Mouse (Mus musculus) olfactory bulb, adult 2 months (tissue): ENCODE measurements around the gene Fam189a1. TPM values are rescaled to one million over a fixed set of nuclear protein-coding genes. Genes with fewer than 3 reads are reported as not detected.
A peak's percentile ranks its signal among the peaks of the same experiment; 100 is the strongest.

ENCODE experiments used
- H3K27ac ChIP-seq: fragments of 200-500 bp; 2 replicates; pipeline ENCODE4 v1.5.1; 2012; ENCODE audit warnings: low read depth, low read length; ENCODE audit not compliant: insufficient read depth
- H3K4me1 ChIP-seq: fragments of 200-500 bp; 2 replicates; pipeline ENCODE4 v1.6.1; 2012; ENCODE audit warnings: low read length; ENCODE audit not compliant: control insufficient read depth, insufficient read depth
- H3K4me3 ChIP-seq: fragments of 200-500 bp; 2 replicates; pipeline ENCODE4 v1.5.1; 2012; ENCODE audit warnings: mild to moderate bottlenecking, low read depth, low read length, moderate library complexity; ENCODE audit not compliant: insufficient read depth
- CTCF ChIP-seq: fragments of 200-500 bp; IDR thresholded peaks from 2 replicates; pipeline ENCODE4 v1.5.1; 2012; ENCODE audit warnings: low read depth, mild to moderate bottlenecking, low read length, moderate library complexity; ENCODE audit not compliant: insufficient read depth
- POLR2A ChIP-seq: fragments of 200-500 bp; IDR thresholded peaks from 2 replicates; pipeline ENCODE4 v1.6.1; 2012; ENCODE audit warnings: mild to moderate bottlenecking, low read depth, low read length, moderate library complexity; ENCODE audit not compliant: insufficient read depth
- WGBS: fragments of 180-500 bp; shearing (Covaris S2); methylation state at CpG from one replicate; pipeline ENCODE4 v1.1.7; 2018; 5-methylcytosine and 5-hydroxymethylcytosine counted together
- polyA plus RNA-seq: library from polyadenylated mRNA; stranded (reverse); fragments of >200 nt; gene quantifications from 2 replicates; pipeline ENCODE4 v1.2.4, GENCODE M21; 2012; ENCODE audit warnings: low replicate concordance; ENCODE audit not compliant: missing spikeins, insufficient read depth, insufficient read length

Fam189a1 gene
- polyA plus RNA-seq, 1 experiment, result not detected

GRCm38 (mm10) chr7:64959087-64959486, 197.3 kb downstream of the Fam189a1 start:
- Histone ChIP-seq H3K4me1 (no peaks in the 10 kb centered on the region), H3K4me3 (no peak overlapping the region), H3K27ac (no peak overlapping the region)
- 58% methylated on average over 6 of the region's 6 CpGs for WGBS
- TF ChIP-seq CTCF (no peak), POLR2A (no peak)

DNA sequence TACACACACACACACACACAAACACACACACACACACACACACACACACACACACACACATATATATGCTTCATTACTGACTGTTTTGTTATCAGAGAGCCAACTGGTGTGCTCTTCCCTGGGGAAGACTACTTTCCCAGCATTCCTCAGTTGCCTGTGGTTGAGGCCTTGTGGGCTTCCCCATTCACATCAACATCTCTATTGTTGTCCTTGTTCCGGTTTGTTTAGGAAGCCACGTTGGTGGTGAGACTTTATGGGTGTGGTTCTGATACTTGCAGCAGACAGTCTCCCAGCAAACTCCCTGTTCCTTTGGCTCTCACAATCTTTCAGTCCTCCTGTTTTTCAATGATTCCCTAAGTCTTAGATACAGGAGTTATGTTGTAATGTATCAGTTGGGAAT, 204.2 kb downstream of the Fam189a1 start:
- no peak overlapping the region for H3K27ac ChIP-seq
- no peaks in the 10 kb centered on the region for H3K4me1 ChIP-seq
- TF ChIP-seq POLR2A, result no peak
- no peak for TF ChIP-seq CTCF
- WGBS, result 63% methylated on average over 2 of the region's 2 CpGs
- H3K4me3 ChIP-seq, result no peak overlapping the region

DNA sequence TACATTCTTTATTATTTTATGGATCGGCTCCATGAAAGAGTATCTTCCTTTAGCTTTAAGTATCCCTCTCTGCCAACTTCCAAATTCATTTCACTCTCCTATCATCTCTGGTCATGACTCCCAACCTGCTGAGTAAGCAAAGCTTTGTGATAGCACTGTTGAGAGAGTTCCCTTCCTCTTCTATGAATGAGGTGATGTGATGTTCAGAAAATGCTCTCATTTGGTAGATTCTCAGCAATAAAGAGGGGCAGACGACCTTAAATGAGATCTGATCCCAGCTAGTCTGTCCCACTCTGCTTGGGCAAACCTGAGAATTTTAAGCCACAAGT, 205.6 kb downstream of the Fam189a1 start:
- no peaks in the 10 kb centered on the region for H3K4me1 ChIP-seq
- WGBS, result 78% methylated on average over 2 of the region's 2 CpGs
- no peak overlapping the region for H3K4me3 ChIP-seq
- H3K27ac ChIP-seq, result no peak overlapping the region
- no peak for TF ChIP-seq CTCF
- no peak for TF ChIP-seq POLR2A

DNA sequence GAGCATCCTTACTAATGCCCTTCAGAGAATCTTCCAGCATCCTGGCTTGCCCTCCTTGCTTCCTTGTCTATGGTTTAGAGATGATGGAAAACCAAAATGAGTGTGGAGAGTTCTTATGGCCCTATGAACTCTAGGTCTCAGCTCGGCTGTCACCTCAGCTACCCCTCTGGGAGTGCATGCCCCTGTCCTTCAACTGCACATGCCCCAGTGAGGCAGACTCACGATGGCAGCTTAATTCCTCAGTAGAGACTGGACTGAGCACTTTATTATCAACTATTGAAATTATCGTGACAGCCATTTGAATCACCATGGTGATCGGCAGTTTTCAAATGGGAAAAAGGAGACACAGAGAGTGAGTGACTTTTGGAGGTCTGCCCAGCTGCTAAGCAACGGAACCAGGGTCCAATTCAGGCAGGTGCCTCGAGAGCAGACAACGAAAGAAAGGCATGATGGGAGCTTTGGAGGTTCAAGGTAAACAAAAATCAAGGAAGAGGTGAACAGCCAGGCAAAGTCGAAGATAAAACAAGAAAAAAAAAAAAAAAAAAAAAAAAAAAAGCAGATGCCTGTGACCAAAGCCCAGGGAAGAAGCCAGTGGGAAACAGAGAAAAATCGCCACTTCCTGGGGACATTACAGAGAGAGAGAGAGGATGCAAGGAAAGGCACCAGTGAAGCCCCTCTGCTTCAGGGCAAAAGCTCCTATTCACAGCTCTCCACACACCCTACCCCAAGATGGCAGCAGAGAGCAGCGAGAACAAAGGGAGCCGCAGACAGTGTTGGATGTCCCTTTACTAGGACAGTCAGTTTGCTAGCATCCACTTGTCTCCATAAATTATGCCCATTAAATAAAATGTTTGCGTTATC, 206.2 kb downstream of the Fam189a1 start:
- 29% methylated on average over 12 of the region's 12 CpGs for WGBS
- TF ChIP-seq POLR2A (no peak), CTCF (peak; percentile 64)
- H3K4me3 ChIP-seq, result no peak overlapping the region

DNA sequence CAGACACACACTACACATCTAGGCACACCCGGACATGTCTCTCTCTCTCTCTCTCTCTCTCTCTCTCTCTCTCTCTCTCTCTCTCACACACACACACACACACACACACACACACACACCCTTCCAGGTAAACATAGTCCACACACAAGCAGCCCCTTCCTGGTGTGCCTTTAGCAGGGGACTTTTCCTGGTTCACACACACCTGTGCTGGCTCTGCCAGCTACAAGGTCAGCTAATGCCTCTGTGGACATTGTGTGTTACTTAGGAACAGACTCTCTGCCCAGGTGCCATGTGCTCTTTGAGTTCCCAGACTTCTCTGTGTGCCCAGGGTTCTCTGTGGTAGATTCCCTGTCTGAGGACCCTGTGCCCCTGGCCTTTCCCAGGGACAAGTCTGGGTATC, 206.9 kb downstream of the Fam189a1 start:
- no peak overlapping the region for H3K27ac ChIP-seq
- no peaks in the 10 kb centered on the region for H3K4me1 ChIP-seq
- no peak for TF ChIP-seq CTCF
- no peak for TF ChIP-seq POLR2A
- 76% methylated on average over 1 of the region's 1 CpGs for WGBS
- H3K4me3 ChIP-seq, result no peak overlapping the region

More for the DNA sequence above, 206.2 kb downstream of the Fam189a1 start:
- Histone ChIP-seq H3K4me1 (no peaks in the 10 kb centered on the region), H3K27ac (no peak overlapping the region)

GRCm38 (mm10) chr7:64944686-64945085, 211.7 kb downstream of the Fam189a1 start:
- TF ChIP-seq CTCF (no peak), POLR2A (no peak)
- no peaks in the 10 kb centered on the region for H3K4me1 ChIP-seq
- H3K4me3 ChIP-seq, result no peak overlapping the region
- WGBS, result 90% methylated on average over 5 of the region's 5 CpGs
- H3K27ac ChIP-seq, result no peak overlapping the region

- WGBS, result 92% methylated on average over 8 of the region's 8 CpGs
- TF ChIP-seq POLR2A (no peak), CTCF (no peak)
- no peak overlapping the region for H3K27ac ChIP-seq
- H3K4me1 ChIP-seq, result no peaks in the 10 kb centered on the region
- no peak overlapping the region for H3K4me3 ChIP-seq
Observed at GRCm38 (mm10) chr7:64944175-64944574, 212.2 kb downstream of the Fam189a1 start.

- Histone ChIP-seq H3K4me1 (peaks cover 4% of the 10 kb centered on the region), H3K27ac (no peak overlapping the region), H3K4me3 (no peak overlapping the region)
- TF ChIP-seq CTCF (no peak), POLR2A (no peak)
- WGBS, result 62% methylated on average over 4 of the region's 4 CpGs
Observed at GRCm38 (mm10) chr7:64936927-64937326, 219.4 kb downstream of the Fam189a1 start.

- no peak overlapping the region for H3K27ac ChIP-seq
- no peak overlapping the region for H3K4me3 ChIP-seq
- peaks cover 4% of the 10 kb centered on the region for H3K4me1 ChIP-seq
- WGBS, result 41% methylated on average over 3 of the region's 3 CpGs
- TF ChIP-seq POLR2A (no peak), CTCF (no peak)
Observed at GRCm38 (mm10) chr7:64934115-64934514, 222.3 kb downstream of the Fam189a1 start.
